Mouse (Mus musculus) thymus, postnatal 36 days (tissue): Measurements from ENCODE around the gene Zfp444.
"Not testable (repeated sequence)": the region's sequence is repeated elsewhere in the genome, so short reads cannot be mapped to it uniquely, and the experiment has no call there.

Experiments
- DNase-seq, 2 experiments: peaks; one replicate each; pipeline ENCODE4 v3.0.0; 2022; ENCODE audit warnings: mixed read lengths in 2 of 2

Zfp444 gene

GRCm38 (mm10) chr7:6162172-6162571 is 9.9 kb upstream of the Zfp444 start:
- no peak for DNase-seq

- no peak for DNase-seq
Measured at GRCm38 (mm10) chr7:6164671-6165070, 7.4 kb upstream of the Zfp444 start.

DNA sequence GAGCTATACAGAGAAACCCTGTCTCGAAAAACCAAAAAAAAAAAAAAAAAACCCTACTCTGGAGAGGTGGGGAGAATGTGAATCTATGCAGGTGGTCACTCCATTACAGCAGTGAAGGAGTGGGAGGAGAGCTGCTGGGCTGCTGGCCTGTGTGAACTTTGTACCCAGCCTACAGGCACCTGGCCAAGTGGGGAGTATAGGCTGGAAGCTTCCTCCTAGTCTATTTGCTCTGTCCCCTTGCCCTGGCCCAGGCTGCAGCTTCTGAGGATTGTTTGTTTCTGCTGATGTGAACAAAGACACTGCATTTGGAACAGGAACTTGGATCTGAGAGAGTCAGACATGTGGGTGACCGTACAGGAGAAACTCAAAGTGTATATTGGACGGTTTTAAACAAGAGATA is 2.6 kb upstream of the Zfp444 start:
- no peak for DNase-seq

DNA sequence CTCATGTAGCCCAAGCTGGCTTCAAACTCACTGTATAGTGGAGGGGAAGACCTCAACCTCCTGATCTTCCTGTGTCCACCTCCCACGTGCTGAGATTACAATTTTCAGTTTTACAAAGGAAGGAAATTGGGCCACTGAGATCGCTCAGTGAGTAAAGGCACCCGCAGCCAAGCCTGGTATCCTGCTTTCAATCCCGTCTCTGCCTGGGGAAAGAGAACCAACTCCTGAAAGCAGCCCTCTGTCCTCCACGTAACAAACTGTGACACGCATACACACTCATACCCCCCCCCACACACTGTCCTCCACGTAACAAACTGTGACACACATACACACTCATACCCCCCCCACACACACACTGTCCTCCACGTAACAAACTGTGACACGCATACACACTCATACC is 1.6 kb upstream of the Zfp444 start:
- no peak for DNase-seq

DNA sequence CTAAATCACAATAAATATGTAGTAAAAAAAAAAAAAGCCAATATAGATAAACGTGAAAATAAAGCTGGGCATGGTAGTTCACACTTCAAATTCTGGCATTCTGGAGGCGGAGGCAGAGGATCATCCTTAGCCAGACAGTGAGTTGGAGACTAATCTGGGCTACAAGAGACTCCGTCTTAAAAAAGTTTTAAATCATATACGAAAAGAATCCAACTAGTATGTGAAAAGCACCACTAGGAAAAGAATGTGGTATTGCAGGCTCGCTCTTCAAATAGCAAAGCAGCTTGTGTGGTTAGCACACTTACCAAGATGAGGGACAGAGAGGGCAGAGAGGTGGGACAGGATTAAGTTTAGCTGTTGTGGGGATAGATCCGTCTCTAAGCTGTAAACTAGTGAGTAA is 1.2 kb upstream of the Zfp444 start:
- DNase-seq = no peak

GRCm38 (mm10) chr7:6171444-6172005 is 501 bp upstream of the Zfp444 start:
- DNase-seq = peak; percentile 74 to 78

- DNase-seq = no peak
Measured at GRCm38 (mm10) chr7:6172674-6173244, 733 bp downstream of the Zfp444 start.

DNA sequence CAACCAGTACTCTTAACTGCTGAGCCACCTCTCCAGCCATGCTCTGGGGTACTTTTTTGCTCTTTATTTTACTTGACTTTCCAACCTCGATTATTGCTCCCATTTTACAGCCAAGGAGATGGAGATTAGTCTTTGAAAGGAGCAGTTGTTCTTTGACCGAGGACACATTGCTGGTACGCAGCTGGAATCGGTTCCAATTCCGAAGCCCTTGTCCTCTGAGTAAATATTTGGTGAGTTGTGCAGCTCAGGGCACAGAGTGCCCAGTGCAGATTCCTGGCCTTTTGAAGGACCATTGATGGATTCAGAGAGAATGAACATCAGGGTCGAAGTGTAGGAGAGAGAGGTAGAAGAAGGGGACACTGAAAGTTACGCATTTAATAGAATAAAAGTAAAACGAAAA is 1.8 kb downstream of the Zfp444 start:
- no peak for DNase-seq

GRCm38 (mm10) chr7:6174365-6174987 is 2.5 kb downstream of the Zfp444 start:
- not testable (repeated sequence) for DNase-seq

- no peak for DNase-seq
Measured at GRCm38 (mm10) chr7:6179013-6179412, 7.0 kb downstream of the Zfp444 start.

DNA sequence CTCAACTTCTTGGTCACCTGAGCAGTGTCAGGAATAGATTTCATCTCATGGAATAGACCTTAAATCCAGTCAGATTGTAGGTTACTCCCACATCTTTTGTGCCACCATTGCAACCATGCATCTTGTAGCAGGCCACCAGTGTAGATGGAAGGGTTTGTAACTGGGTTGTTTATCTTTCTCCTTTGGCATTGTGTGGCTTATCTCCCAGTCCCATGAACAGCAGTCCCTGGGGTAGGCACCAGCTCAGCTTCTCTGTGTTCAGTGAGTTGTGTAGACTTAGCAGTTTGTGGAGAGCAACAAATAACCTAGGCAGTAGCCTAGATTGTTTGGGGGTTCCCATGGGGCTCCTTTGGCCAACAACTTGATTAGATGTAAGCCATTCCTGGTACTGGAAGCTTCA is 10.9 kb downstream of the Zfp444 start:
- no peak for DNase-seq

GRCm38 (mm10) chr7:6183802-6184201 is 11.8 kb downstream of the Zfp444 start:
- DNase-seq = no peak

- DNase-seq = no peak
Measured at GRCm38 (mm10) chr7:6184521-6184920, 12.5 kb downstream of the Zfp444 start.

DNA sequence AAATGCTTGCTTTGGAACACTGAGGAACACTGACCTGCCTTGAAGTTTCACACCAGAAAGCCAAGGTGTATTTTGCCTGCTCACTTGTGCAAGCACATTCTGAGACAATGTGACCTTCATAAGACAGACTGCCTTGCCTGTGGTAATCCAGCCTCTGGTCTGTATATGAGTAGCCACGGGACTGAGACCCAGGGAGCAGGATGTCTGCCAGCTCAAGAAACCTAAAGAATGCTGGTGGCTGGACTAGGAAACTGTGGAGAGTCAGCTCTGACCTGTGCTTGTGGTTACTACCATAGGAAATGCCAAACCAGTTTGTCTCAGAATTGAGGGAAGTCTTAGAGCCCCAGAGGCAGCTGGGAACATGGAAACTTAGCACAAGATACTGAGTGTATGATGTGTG is 13.4 kb downstream of the Zfp444 start:
- DNase-seq = no peak

- DNase-seq = no peak
Measured at GRCm38 (mm10) chr7:6186176-6186575, 14.2 kb downstream of the Zfp444 start.

- no peak for DNase-seq
Measured at GRCm38 (mm10) chr7:6186756-6187155, 14.7 kb downstream of the Zfp444 start.

DNA sequence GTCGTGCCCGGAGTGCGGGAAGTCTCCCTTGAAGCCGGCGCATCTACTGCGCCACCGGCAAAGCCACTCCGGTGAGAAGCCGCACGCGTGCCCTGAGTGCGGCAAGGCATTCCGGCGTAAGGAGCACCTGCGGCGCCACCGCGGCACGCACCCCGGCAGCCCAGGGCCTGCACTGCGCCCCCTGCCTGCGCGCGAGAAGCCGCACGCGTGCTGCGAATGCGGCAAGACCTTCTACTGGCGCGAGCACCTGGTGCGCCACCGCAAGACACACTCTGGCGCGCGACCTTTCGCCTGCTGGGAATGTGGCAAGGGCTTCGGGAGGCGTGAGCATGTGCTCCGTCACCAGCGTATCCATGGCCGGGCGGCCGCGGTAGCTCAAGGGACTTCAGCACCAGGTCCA is 17.5 kb downstream of the Zfp444 start:
- DNase-seq = peak in 1 of 2 experiments; percentile 13

DNA sequence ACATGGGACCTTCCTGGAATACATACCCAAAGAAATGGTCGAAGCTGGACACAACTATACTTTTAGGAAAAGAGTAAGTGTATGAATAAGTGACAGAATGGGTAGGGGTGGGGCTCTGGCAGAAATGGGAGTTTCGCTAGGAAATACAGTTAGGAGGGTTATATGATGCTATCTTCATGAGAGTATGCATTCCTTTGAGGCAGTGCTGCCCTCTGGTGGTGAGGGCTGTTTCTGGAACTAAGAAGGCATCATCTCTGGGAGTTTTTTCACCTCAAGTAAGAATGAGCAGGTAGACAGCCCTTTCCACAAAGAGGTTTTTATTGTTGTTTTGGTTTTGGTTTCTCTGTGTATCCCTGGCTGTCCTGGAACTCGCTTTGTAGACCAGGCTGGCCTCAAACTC is 19.4 kb downstream of the Zfp444 start:
- peak; percentile 61 to 70 for DNase-seq

DNA sequence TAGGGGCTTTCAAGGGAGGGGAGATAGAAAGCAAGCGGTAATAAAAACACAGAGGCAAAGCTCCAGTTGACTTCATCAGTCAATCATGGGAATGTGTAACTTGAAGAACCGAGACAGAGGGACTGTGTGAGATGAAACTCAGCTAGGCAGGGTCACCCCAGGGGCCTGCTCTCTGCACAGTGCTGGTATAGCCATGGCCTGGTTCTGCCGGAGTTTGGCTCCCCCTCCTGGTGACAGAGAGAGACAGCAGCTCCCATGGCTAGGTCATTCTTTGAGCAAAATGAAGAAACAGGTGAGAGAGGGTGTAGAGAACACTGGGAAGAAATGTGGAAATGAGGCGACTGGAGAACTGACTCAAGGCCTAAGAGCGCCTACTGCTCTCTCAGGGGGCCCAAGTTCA is 22.1 kb downstream of the Zfp444 start:
- DNase-seq = peak; percentile 44 to 45

- no peak for DNase-seq
Measured at GRCm38 (mm10) chr7:6195777-6196176, 23.8 kb downstream of the Zfp444 start.

DNA sequence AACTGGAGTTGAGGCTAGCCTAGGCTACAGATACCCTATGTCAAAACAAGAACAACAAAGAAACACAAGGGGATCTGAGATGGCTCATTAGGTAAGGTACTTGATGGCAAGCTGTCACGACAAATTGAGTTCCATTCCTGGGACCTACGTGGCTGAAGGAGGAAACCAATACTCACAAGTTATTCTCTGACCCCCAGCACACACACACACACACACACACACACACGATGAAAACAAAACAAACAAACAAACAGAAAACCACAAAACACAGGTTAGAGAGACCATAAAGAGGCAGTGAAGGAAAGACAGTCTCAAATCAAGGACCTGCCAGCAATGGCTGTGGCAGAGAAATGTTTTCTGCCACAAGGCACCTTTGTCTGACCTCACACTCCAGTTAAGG is 24.8 kb downstream of the Zfp444 start, which contains the start of gene Galp:
TSS of gene Galp (plus strand) at position 301 of the 400 bp plus-strand sequence.
- DNase-seq = no peak

DNA sequence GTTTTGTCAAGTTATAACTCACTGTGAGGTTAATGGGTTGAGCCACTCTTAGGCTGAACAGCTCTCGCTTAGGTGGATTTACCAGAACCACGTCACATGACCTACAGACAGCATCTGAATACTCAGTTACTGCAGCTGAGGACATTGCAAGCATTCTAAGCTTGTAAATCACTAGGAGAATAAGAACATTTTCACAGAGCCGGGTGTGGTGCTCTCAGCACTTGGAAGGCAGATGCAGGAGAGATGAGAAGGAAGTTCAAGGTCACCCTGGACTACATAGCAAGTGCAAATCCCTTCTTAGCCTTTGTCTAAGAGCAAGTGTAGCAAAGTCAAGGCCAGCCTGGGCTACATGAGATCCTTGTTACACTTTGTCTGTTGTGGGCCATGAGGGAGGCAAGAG is 32.2 kb downstream of the Zfp444 start:
- DNase-seq = no peak

DNA sequence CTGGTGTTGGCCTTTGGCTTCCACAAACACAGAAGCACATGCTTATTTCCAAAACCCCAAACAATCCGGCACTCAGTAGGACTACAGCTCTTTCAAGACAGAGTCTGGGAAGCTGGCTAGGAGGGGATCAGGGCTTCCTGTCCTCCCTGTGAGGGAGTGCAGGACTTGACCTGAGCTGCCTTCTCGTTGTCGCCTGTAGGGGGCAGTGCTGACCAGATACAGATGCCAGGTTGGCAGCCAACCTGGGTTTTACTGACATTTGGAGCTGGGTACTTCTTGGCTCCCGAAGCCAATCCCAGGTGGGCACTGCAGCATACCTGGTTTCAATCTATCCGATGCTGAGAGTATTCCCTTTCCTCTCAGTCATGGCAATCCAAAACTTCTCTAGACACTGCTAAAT is 41.1 kb downstream of the Zfp444 start:
- peak; percentile 17 to 31 for DNase-seq

DNA sequence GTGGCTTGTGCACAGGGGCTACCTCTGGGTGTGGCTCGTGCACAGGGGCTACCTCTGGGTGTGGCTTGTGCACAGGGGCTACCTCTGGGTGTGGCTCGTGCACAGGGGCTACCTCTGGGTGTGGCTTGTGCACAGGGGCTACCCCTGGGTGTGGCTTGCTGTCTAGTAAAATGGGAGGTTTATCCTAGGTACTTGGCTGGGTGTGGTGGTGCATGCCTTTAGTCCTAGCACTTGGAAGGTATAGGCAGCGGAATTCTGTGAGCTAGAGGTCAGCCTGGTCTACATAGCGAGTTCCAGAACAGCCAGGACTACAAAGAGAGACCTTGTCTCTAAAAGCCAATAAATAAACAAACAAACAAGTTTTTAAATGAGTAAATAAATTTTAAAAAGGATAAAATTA is 42.7 kb downstream of the Zfp444 start:
- not testable (repeated sequence) for DNase-seq

- no peak for DNase-seq
Measured at GRCm38 (mm10) chr7:6220147-6220546, 48.1 kb downstream of the Zfp444 start.
